Mouse (Mus musculus) testis, adult 2 months (tissue): ENCODE results near the gene Atp2a1. TPM values are rescaled to one million over a fixed set of nuclear protein-coding genes. Genes with fewer than 3 reads are reported as not detected.

Experiments used
- H3K27ac ChIP-seq: fragments of 200-500 bp; 2 replicates; pipeline ENCODE4 v1.5.1; 2012; ENCODE audit warnings: low read depth, low read length; ENCODE audit not compliant: control insufficient read depth, insufficient read depth
- H3K27me3 ChIP-seq: fragments of 200-500 bp; 2 replicates; pipeline ENCODE4 v1.6.1; 2012; ENCODE audit warnings: mild to moderate bottlenecking, low read length, moderate library complexity; ENCODE audit not compliant: control insufficient read depth, insufficient read depth
- H3K36me3 ChIP-seq: fragments of 200-500 bp; 2 replicates; pipeline ENCODE4 v1.6.1; 2012; ENCODE audit warnings: mild to moderate bottlenecking, low read length; ENCODE audit not compliant: control insufficient read depth, insufficient read depth
- H3K4me1 ChIP-seq: fragments of 200-500 bp; 2 replicates; pipeline ENCODE4 v1.6.1; 2012; ENCODE audit warnings: low read length; ENCODE audit not compliant: control insufficient read depth, insufficient read depth
- H3K4me3 ChIP-seq: fragments of 200-500 bp; 2 replicates; pipeline ENCODE4 v1.5.1; 2012; ENCODE audit warnings: low read depth, mild to moderate bottlenecking, low read length, moderate library complexity, mixed read lengths; ENCODE audit not compliant: control insufficient read depth
- CTCF ChIP-seq: fragments of 200-500 bp; IDR thresholded peaks from 2 replicates; pipeline ENCODE4 v1.5.1; 2012; ENCODE audit warnings: low read depth, mild to moderate bottlenecking, inconsistent platforms, low read length, moderate library complexity; ENCODE audit not compliant: control insufficient read depth, insufficient read depth, insufficient replicate concordance
- POLR2A ChIP-seq: fragments of 200-500 bp; IDR thresholded peaks from 2 replicates; pipeline ENCODE4 v1.6.1; 2012; ENCODE audit warnings: low read depth, mild to moderate bottlenecking, inconsistent platforms, low read length, moderate library complexity; ENCODE audit not compliant: control insufficient read depth
- polyA plus RNA-seq: library from polyadenylated mRNA; depleted of rRNA; stranded (reverse); fragments of >200 nt; gene quantifications from 2 replicates; pipeline ENCODE4 v1.2.3, GENCODE M21; 2012

Atp2a1 gene
- polyA plus RNA-seq, 1 experiment = 1.5 TPM

GRCm38 (mm10) chr7:126458844-126459618 is 3.9 kb downstream of the Atp2a1 start:
- no peaks in the 10 kb centered on the region for H3K4me1 ChIP-seq
- TF ChIP-seq POLR2A (no peak), CTCF (no peak)
- H3K27ac ChIP-seq = no peak overlapping the region
- H3K4me3 ChIP-seq = no peak overlapping the region
- no peaks in the 10 kb centered on the region for H3K36me3 ChIP-seq
- no peaks in the 10 kb centered on the region for H3K27me3 ChIP-seq

- TF ChIP-seq POLR2A (no peak), CTCF (no peak)
- Histone ChIP-seq H3K4me3 (no peak overlapping the region), H3K36me3 (no peaks in the 10 kb centered on the region), H3K27me3 (no peaks in the 10 kb centered on the region), H3K4me1 (no peaks in the 10 kb centered on the region; the same call in 1 of the 2 replicates), H3K27ac (no peak overlapping the region)
Observed at GRCm38 (mm10) chr7:126458225-126458624, 4.7 kb downstream of the Atp2a1 start.

- no peaks in the 10 kb centered on the region for H3K27me3 ChIP-seq
- H3K27ac ChIP-seq = no peak overlapping the region
- TF ChIP-seq POLR2A (no peak), CTCF (no peak)
- peaks cover 2% of the 10 kb centered on the region; the same call in 1 of the 2 replicates for H3K4me1 ChIP-seq
- H3K36me3 ChIP-seq = no peaks in the 10 kb centered on the region
- no peak overlapping the region for H3K4me3 ChIP-seq
Observed at GRCm38 (mm10) chr7:126456382-126457266, 6.3 kb downstream of the Atp2a1 start.

GRCm38 (mm10) chr7:126455242-126455641 is 7.7 kb downstream of the Atp2a1 start:
- TF ChIP-seq POLR2A = no peak
- TF ChIP-seq CTCF = no peak
- no peaks in the 10 kb centered on the region for H3K36me3 ChIP-seq
- H3K4me1 ChIP-seq = peaks cover 2% of the 10 kb centered on the region; the same call in 1 of the 2 replicates
- no peak overlapping the region for H3K4me3 ChIP-seq
- no peak overlapping the region for H3K27ac ChIP-seq
- H3K27me3 ChIP-seq = no peaks in the 10 kb centered on the region

- Histone ChIP-seq H3K4me3 (no peak overlapping the region), H3K4me1 (peaks cover 2% of the 10 kb centered on the region; the same call in 1 of the 2 replicates), H3K36me3 (no peaks in the 10 kb centered on the region), H3K27me3 (no peaks in the 10 kb centered on the region), H3K27ac (no peak overlapping the region)
- TF ChIP-seq CTCF = no peak
- TF ChIP-seq POLR2A = no peak
Observed at GRCm38 (mm10) chr7:126453861-126454260, 9.0 kb downstream of the Atp2a1 start.

GRCm38 (mm10) chr7:126452244-126452643 is 10.7 kb downstream of the Atp2a1 start:
- Histone ChIP-seq H3K4me3 (no peak overlapping the region), H3K27me3 (no peaks in the 10 kb centered on the region), H3K4me1 (peaks cover 2% of the 10 kb centered on the region; the same call in 1 of the 2 replicates), H3K27ac (no peak overlapping the region), H3K36me3 (no peaks in the 10 kb centered on the region)
- TF ChIP-seq POLR2A (no peak), CTCF (no peak)

GRCm38 (mm10) chr7:126450641-126451040 is 12.3 kb downstream of the Atp2a1 start:
- H3K27ac ChIP-seq = no peak overlapping the region
- no peaks in the 10 kb centered on the region for H3K36me3 ChIP-seq
- no peak for TF ChIP-seq CTCF
- TF ChIP-seq POLR2A = no peak
- H3K27me3 ChIP-seq = no peaks in the 10 kb centered on the region
- no peak overlapping the region for H3K4me3 ChIP-seq
- peaks cover 2% of the 10 kb centered on the region; the same call in 1 of the 2 replicates for H3K4me1 ChIP-seq
